Mouse (Mus musculus) E14TG2a.4 (cell line): ENCODE results near the gene Robo4.

ENCODE experiments used
- H3K27me3 ChIP-seq: 2 replicates; pipeline ENCODE4 v1.6.1; 2014; ENCODE audit warnings: low read length, control low read depth; ENCODE audit not compliant: insufficient read depth
- H3K36me3 ChIP-seq: 2 replicates; pipeline ENCODE4 v1.6.1; 2014; ENCODE audit warnings: low read length, control low read depth; ENCODE audit not compliant: insufficient read depth
- H3K4me1 ChIP-seq: replicated peaks from 2 replicates; pipeline ENCODE4 v1.6.1; 2014; ENCODE audit warnings: low read depth, low read length, control low read depth
- H3K4me3 ChIP-seq: replicated peaks from 2 replicates; pipeline ENCODE4 v1.5.1; 2014; ENCODE audit warnings: mild to moderate bottlenecking, low read length
- H3K9me3 ChIP-seq: 2 replicates; pipeline ENCODE4 v1.6.1; 2014; ENCODE audit warnings: low read length, control low read depth
- CTCF ChIP-seq: conservative IDR thresholded peaks from 2 replicates; pipeline ENCODE4 v1.5.1; 2014; ENCODE audit warnings: low read length
- NANOG ChIP-seq: IDR thresholded peaks from 2 replicates; pipeline ENCODE4 v1.6.1; 2014; ENCODE audit warnings: borderline replicate concordance, low read length, mixed read lengths
- POU5F1 ChIP-seq: IDR thresholded peaks from 2 replicates; pipeline ENCODE4 v1.6.1; 2014; ENCODE audit warnings: low read length, borderline replicate concordance

Gene Robo4

GRCm38 (mm10) chr9:37384284-37385182, 17.2 kb upstream of the Robo4 start:
- no peaks in the 10 kb centered on the region for H3K9me3 ChIP-seq

GRCm38 (mm10) chr9:37390891-37391290, 10.8 kb upstream of the Robo4 start:
- Histone ChIP-seq H3K27me3 (peaks cover 3% of the 10 kb centered on the region; the same call in 1 of the 2 replicates), H3K36me3 (no peaks in the 10 kb centered on the region), H3K9me3 (no peaks in the 10 kb centered on the region), H3K4me1 (peaks cover 53% of the 10 kb centered on the region), H3K4me3 (no peak overlapping the region)
- TF ChIP-seq CTCF, result no peak
- no peak for TF ChIP-seq POU5F1
- no peak for TF ChIP-seq NANOG

More at GRCm38 (mm10) chr9:37384284-37385182, 17.2 kb upstream of the Robo4 start:
- Histone ChIP-seq H3K36me3 (no peaks in the 10 kb centered on the region), H3K27me3 (peaks cover 34% of the 10 kb centered on the region), H3K4me1 (peaks cover 39% of the 10 kb centered on the region), H3K4me3 (peak overlapping the region; percentile 78)
- TF ChIP-seq POU5F1, result no peak
- TF ChIP-seq NANOG, result no peak
- no peak for TF ChIP-seq CTCF

- H3K4me3 ChIP-seq, result no peak overlapping the region
- no peak for TF ChIP-seq POU5F1
- TF ChIP-seq NANOG, result no peak
- TF ChIP-seq CTCF, result no peak
- H3K36me3 ChIP-seq, result no peaks in the 10 kb centered on the region
- H3K27me3 ChIP-seq, result no peaks in the 10 kb centered on the region
- peaks cover 42% of the 10 kb centered on the region for H3K4me1 ChIP-seq
- H3K9me3 ChIP-seq, result no peaks in the 10 kb centered on the region
Measured at GRCm38 (mm10) chr9:37392071-37392470, 9.6 kb upstream of the Robo4 start.

- Histone ChIP-seq H3K36me3 (no peaks in the 10 kb centered on the region), H3K9me3 (no peaks in the 10 kb centered on the region), H3K4me1 (peaks cover 31% of the 10 kb centered on the region), H3K4me3 (no peak overlapping the region), H3K27me3 (no peaks in the 10 kb centered on the region)
- no peak for TF ChIP-seq NANOG
- TF ChIP-seq CTCF, result no peak
- TF ChIP-seq POU5F1, result no peak
Measured at GRCm38 (mm10) chr9:37393482-37394131, 8.1 kb upstream of the Robo4 start.

GRCm38 (mm10) chr9:37400585-37400984, 1.1 kb upstream of the Robo4 start:
- no peaks in the 10 kb centered on the region for H3K36me3 ChIP-seq
- peaks cover 44% of the 10 kb centered on the region for H3K4me1 ChIP-seq
- peaks cover 13% of the 10 kb centered on the region; the same call in 1 of the 2 replicates for H3K27me3 ChIP-seq
- H3K9me3 ChIP-seq, result no peaks in the 10 kb centered on the region
- no peak for TF ChIP-seq POU5F1
- TF ChIP-seq NANOG, result no peak
- no peak for TF ChIP-seq CTCF
- no peak overlapping the region for H3K4me3 ChIP-seq

GRCm38 (mm10) chr9:37402501-37402900, 804 bp downstream of the Robo4 start:
- Histone ChIP-seq H3K9me3 (no peaks in the 10 kb centered on the region), H3K4me3 (peak overlapping the region; percentile 7; the same call in 1 of the 2 replicates), H3K36me3 (no peaks in the 10 kb centered on the region), H3K4me1 (peaks cover 44% of the 10 kb centered on the region), H3K27me3 (peaks cover 13% of the 10 kb centered on the region; the same call in 1 of the 2 replicates)
- TF ChIP-seq NANOG (no peak), CTCF (no peak), POU5F1 (no peak)

- no peaks in the 10 kb centered on the region for H3K9me3 ChIP-seq
- TF ChIP-seq NANOG, result no peak
- TF ChIP-seq POU5F1, result no peak
- no peak for TF ChIP-seq CTCF
- no peaks in the 10 kb centered on the region for H3K36me3 ChIP-seq
- H3K4me1 ChIP-seq, result peaks cover 48% of the 10 kb centered on the region
- H3K27me3 ChIP-seq, result peaks cover 13% of the 10 kb centered on the region; the same call in 1 of the 2 replicates
- H3K4me3 ChIP-seq, result no peak overlapping the region
Measured at GRCm38 (mm10) chr9:37403011-37403410, 1.3 kb downstream of the Robo4 start.

- Histone ChIP-seq H3K27me3 (peaks cover 39% of the 10 kb centered on the region), H3K4me1 (peaks cover 35% of the 10 kb centered on the region), H3K36me3 (no peaks in the 10 kb centered on the region), H3K4me3 (no peak overlapping the region), H3K9me3 (no peaks in the 10 kb centered on the region)
- TF ChIP-seq CTCF (peak; percentile 82), NANOG (no peak)
Measured at GRCm38 (mm10) chr9:37406372-37406771, 4.7 kb downstream of the Robo4 start.
